Mouse (Mus musculus): ENCODE measurements around the gene Krt80. TPM values are rescaled to one million over a fixed set of nuclear protein-coding genes. Genes with fewer than 3 reads are reported as not detected.

Krt80 gene
- polyA plus RNA-seq, 1 experiment from 2014 or later = 3.1 TPM

DNA sequence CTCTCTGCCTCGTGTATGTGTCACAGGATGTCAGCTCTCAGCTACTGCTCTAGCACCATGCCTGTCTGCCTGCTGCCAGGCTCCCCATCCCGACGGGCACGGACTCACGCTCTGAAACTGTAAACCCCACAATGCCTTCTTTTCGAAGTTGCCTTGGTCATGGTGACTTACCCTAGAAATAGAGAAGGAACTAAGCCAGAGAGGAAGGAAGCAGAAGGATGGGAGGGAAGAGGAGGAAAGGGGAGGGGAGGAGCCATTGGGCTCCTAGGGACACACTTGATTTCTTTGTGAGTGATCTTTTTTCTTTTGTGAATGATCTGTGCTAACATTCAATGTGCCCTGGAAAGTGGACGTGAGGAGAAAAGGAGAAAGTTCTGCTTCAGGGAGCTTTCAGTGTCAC, 72.0 kb downstream of the Krt80 start:
- H3K27ac ChIP-seq = no peak overlapping the region
- H3K4me2 ChIP-seq = peak overlapping the region; percentile 39; the same call in 1 of the 2 replicates
- no peaks in the 10 kb centered on the region for H3K36me3 ChIP-seq
- 28% methylated on average over 7 of the region's 7 CpGs for WGBS
- no peaks in the 10 kb centered on the region for H3K27me3 ChIP-seq
- H3K4me3 ChIP-seq = no peak overlapping the region
- ATAC-seq (ENCODE audit: insufficient number of reproducible peaks, insufficient read depth, low FRiP score, low TSS enrichment, low read depth) = no peak
- H3K9me3 ChIP-seq = no peaks in the 10 kb centered on the region
- H3K9ac ChIP-seq = 0 out of 2 replicates have a peak overlapping the region, but pooled peaks have one; percentile 44
- H3K4me1 ChIP-seq = peaks cover 31% of the 10 kb centered on the region

MicroRNA genes within 50 kb of the gene (microRNA counts, 519-probe panel; counts per million panel counts)
- microRNA mmu-miR-1941-3p = 2,403 counts per million, percentile 59 among the panel's probes with 10 or more counts
- 236 counts per million, percentile 44 among the panel's probes with 10 or more counts for microRNA mmu-miR-1941-5p

Small RNA genes lying within 50 kb of the gene (microRNA-seq; reads per million reads assigned to microRNA genes)
- gene Mir1941 = 3.1 reads per million, percentile 11 among the genes with 10 or more reads in this experiment

Other genes with a start within 250 kb of the Krt80 start
- gene Acvrl1, start 241.6 kb downstream of the Krt80 start, polyA plus RNA-seq (2015; fragmentation: Nextera tagmentation; extraction: Ambion mirVana) = 9.9 and 10.1 TPM in 2 replicates
- gene Acvr1b, start 196.1 kb downstream of the Krt80 start, polyA plus RNA-seq (2015; fragmentation: Nextera tagmentation; extraction: Ambion mirVana) = 8.0 TPM in 2 replicates
- 7.4 and 8.0 TPM in 2 replicates for gene Grasp, start 146.0 kb downstream of the Krt80 start, polyA plus RNA-seq (2015; fragmentation: Nextera tagmentation; extraction: Ambion mirVana)
- 9.1 and 9.5 TPM in 2 replicates for gene Nr4a1, start 115.9 kb downstream of the Krt80 start, polyA plus RNA-seq (2015; fragmentation: Nextera tagmentation; extraction: Ambion mirVana)
- 65.9 and 68.4 TPM in 2 replicates for gene Atg101, start 85.9 kb downstream of the Krt80 start, polyA plus RNA-seq (2015; fragmentation: Nextera tagmentation; extraction: Ambion mirVana)
- gene 6030408B16Rik, start 77.0 kb downstream of the Krt80 start, polyA plus RNA-seq (2015; fragmentation: Nextera tagmentation; extraction: Ambion mirVana) = 0.56 and 0.60 TPM in 2 replicates
- gene Krt7, start 40.9 kb upstream of the Krt80 start, polyA plus RNA-seq (2015; fragmentation: Nextera tagmentation; extraction: Ambion mirVana) = 19.6 and 23.1 TPM in 2 replicates
- gene Krt87, start 68.6 kb upstream of the Krt80 start, polyA plus RNA-seq (2015; fragmentation: Nextera tagmentation; extraction: Ambion mirVana) = 0.55 and 0.66 TPM in 2 replicates
- not detected in 2 replicates for gene Krt88, start 77.6 kb upstream of the Krt80 start, polyA plus RNA-seq (2015; fragmentation: Nextera tagmentation; extraction: Ambion mirVana)
- gene Krt81, start 93.6 kb upstream of the Krt80 start, polyA plus RNA-seq (2015; fragmentation: Nextera tagmentation; extraction: Ambion mirVana) = not detected in 2 replicates
- 0.22 TPM in 1 of 2 replicates, not detected in the other for gene Krt86, start 103.3 kb upstream of the Krt80 start, polyA plus RNA-seq (2015; fragmentation: Nextera tagmentation; extraction: Ambion mirVana)
- not detected in 2 replicates for gene Krt83, start 121.3 kb upstream of the Krt80 start, polyA plus RNA-seq (2015; fragmentation: Nextera tagmentation; extraction: Ambion mirVana)
- 1.0 TPM in 1 of 2 replicates, not detected in the other for gene Gm49425, start 147.1 kb upstream of the Krt80 start, polyA plus RNA-seq (2015; fragmentation: Nextera tagmentation; extraction: Ambion mirVana)
- gene Krt84, start 162.7 kb upstream of the Krt80 start, polyA plus RNA-seq (2015; fragmentation: Nextera tagmentation; extraction: Ambion mirVana) = not detected in 2 replicates
- gene Krt82, start 180.5 kb upstream of the Krt80 start, polyA plus RNA-seq (2015; fragmentation: Nextera tagmentation; extraction: Ambion mirVana) = not detected in 2 replicates
- 0.15 and 0.40 TPM in 2 replicates for gene Krt90, start 192.8 kb upstream of the Krt80 start, polyA plus RNA-seq (2015; fragmentation: Nextera tagmentation; extraction: Ambion mirVana)
- gene Krt75, start 203.7 kb upstream of the Krt80 start, polyA plus RNA-seq (2015; fragmentation: Nextera tagmentation; extraction: Ambion mirVana) = 0.96 and 1.6 TPM in 2 replicates